Mouse (Mus musculus): Measurements from ENCODE around the gene Ckm.
A peak's percentile ranks its signal among the peaks of the same experiment; 100 is the strongest.

The Ckm gene

DNA sequence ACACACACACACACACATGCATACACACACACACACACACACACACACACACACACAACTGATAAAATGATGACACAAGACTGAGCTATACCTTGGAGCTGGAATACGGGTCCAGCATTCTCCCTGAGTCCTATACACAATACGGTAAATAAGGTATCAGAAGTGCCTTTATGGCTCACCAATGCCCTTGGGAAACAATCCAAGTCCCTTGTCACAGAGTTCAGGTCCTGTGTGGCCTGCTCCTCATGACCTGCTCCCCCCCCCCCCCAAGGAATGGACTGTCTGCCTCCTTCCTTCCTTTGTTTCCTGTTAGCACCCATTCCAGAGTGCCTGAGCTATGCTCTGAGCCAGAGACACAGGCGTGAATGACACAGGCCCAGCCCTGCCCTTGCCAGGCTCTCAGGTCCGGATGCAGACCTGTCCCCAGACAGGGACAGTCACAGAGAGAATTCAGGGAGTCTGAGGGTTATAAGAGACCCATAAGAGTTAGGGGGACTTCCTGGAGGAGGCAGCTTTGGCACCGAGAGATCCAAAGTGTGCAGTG, 62.1 kb downstream of the Ckm start:
- no peak for DNase-seq (ENCODE audit: low read depth, low spot score)

DNA sequence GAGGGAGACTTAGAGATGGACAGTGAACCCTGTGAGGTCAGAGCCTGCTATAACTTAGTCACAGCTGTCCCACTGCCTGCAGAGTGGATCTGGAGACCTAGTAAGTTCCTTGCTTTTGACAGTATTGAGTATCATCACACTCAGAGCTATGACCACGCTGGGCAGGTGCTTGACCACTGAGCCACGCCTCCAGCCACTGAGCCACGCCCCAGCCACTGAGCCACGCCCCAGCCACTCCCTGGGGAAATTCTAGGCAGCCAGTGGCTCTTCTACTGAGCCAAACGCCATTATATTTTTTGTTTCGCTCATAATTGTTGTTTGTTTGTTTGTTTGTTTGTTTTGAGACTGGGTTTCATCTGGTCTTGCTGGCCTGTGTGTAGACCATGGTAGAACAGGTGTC, 63.1 kb downstream of the Ckm start:
- no peak for DNase-seq (ENCODE audit: low read depth, low spot score)

DNA sequence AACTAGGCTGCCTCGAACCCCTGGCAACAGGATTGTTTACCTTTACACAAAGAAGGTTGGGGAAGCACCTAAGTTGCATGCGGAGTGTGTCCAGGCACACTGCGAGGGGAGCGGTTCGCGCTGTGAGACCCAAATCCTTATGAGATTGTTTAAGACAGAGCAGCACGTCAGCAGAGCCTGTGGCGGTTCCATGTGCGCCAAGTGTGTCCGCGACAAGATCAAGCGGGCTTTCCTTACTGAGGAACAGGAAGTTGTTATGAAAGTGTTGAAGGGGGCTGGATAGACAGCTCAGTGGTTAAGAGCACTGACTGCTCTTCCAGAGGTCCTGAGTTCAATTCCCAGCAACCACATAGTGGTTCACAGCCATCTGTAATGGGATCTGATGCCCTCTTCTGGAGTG, 63.7 kb downstream of the Ckm start:
- DNase-seq (ENCODE audit: low read depth, low spot score), result no peak

DNA sequence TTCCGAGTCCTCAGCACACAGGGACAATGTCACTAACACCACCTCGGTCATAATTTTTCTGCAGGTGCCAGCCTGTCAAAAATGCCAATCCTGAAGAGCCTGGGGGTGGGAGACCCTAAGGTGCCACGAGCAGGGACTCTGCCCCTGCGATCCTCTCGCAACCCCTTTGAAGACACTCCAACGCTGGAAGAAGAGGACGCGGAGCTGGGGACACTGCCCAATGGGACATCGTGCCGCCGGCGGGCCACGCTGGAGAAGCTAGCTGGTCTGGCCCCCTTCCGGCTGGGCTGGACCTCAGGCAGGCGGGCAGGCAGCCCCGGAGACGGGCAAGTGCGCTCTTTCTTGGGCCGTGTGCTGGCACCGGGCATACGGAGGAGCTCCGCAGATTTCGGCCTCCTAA, 64.8 kb downstream of the Ckm start:
- no peak for DNase-seq (ENCODE audit: low read depth, low spot score)

DNA sequence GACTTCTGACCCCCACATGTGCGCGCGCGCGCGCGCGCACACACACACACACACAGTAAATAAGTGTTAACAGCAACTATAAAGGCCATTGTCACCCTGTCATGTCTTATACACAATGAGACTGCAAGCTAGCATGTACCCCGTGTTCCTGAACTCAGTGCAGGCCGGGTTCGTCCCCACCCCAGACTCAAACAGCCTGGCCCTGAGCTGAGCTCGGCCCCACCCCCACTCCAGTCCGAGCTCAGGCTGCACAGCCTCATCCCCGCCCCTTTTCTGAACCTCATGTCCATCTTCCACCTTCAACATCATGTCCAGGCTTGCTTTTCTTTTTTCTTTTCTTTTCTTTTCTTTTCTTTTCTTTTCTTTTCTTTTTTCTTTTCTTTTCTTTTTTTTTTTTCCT, 65.7 kb downstream of the Ckm start:
- DNase-seq (ENCODE audit: low read depth, low spot score), result peak; percentile 45

DNA sequence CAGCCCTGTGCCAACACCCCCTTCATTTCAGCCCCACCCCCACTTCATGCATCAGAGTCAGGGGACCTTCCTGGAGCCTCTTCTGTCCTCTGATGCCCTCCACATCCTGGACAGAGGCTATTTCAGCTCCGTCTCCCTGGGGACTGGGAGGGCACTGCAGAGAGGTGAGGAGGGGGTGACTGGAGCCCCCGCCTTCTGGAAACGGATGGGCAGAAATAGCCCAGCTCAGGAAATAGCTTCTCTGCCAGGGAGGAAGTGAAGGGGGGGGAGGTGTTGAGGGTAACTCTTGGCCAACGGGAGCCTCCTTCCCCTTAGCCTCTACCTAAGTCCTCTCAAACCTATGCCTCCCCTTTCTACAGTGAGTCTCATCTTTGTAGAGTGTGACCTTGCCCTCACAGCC, 67.8 kb downstream of the Ckm start:
- DNase-seq (ENCODE audit: low read depth, low spot score), result no peak
